Mouse (Mus musculus): ENCODE measurements around the gene Adam21.

The Adam21 gene

DNA sequence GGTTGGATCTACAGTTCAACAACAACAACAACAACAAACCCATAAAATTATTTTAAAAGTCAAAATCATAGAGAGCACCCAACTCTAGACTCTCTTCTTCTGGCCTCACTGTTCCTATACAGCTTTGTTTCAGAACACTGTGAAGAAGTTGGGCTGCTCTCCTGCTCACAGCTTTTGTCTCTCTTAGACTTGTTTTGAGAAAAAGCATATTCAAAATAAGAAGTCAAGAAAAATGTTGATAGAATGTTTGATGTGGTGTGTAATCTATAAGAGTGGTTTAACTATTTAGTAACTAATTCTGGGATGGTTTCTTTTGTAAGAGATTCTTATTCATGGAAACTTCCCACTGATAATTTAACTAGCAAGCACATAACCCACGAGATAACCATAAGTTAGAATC lies at the start of gene Adam21:
Adam21 (minus strand) TSS at position 101 of the 400 bp plus-strand sequence.
- POLR2A ChIA-PET = interaction anchor here in 1 of 4 experiments (0.6 kb wide), 1 partner anchor 430 kb away, joined by 3 read pairs; no protein-coding TSS in a partner anchor

DNA sequence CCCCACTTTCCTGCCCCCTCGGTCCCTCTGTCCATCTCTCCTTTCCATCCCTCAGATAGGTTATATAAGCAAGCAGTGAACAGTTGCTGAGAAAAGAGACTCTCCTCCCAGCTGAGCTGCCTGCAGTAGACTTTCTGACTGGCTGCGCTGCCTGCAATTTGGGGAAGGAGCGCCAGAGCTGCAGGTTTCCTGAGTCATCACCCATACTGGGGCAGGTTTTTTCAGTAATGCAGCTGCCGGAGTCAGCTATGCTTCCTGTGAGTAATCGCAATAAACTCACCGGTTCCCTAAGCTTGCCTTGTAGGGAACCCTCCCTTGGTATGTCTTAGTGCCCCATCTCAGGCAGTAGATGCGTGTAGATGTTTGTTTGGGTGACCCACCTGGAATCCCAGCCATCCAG lies 48.7 kb upstream of the Adam21 start:
- ChIA-PET POLR2A (no interaction called here), CTCF (interaction anchor here in 3 of 4 experiments (1.1 to 1.9 kb wide), 3 partner anchors 171 to 172 kb away, joined by 3 to 6 read pairs (median 5); no protein-coding TSS in a partner anchor)

More for the DNA sequence above, at the start of gene Adam21:
- CTCF ChIA-PET = no interaction called here

DNA sequence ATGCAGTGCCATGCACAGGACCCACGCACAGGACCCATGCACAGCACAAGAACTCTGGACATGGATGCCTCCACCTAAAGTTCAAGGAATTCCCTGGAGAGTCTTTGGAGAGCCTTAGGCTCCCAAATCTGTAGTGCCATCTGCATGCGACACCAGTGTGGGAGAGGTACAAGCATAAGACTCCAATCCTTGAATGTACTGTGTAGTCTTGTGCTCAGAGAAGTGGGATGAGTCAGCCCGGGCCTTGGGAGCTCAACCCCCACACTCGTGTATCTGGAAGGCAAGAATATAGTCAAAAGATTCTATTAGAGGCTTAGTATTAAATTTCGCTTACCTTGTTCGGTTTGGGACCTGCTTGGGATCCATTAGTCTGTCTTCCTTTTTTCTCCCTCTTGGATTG lies 47.5 kb upstream of the Adam21 start:
- ChIA-PET CTCF (interaction anchor here in 1 of 4 experiments (0.9 kb wide), 1 partner anchor 172 kb away, joined by 3 read pairs; no protein-coding TSS in a partner anchor), POLR2A (interaction anchor here in 1 of 4 experiments (1.3 kb wide), 1 partner anchor 15 kb away, joined by 5 read pairs; the partner anchor contains the start of gene Ttc9)

DNA sequence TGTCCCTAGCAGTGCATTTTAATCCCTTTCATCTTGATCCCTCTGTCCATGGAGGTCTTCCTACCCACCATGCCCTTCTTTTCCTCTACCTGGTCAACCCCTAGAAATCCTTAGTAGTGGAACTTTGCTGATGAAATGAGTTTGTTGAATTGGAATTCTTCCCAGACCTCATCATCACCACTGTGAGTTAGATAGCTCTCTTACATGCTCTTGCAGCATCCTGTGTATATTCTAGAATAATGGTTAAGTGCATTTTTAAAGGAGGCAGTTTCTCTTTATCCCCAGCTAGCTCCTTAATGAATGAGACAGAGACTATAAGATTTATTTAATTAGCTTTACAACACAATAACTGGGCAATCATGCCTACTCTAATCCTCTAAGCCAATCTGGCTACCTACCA lies 41.2 kb upstream of the Adam21 start:
- POLR2A ChIA-PET = interaction anchor here in 2 of 4 experiments (1.2 to 1.8 kb wide), 3 partner anchors 15 to 80 kb away, joined by 3 to 8 read pairs (median 5); partner anchors contain the start of gene Med6 (in 2 of the 2)
- CTCF ChIA-PET = interaction anchor here in 1 of 4 experiments (0.6 to 1.2 kb wide), 2 partner anchors 10 to 179 kb away, joined by 3 read pairs; no protein-coding TSS in a partner anchor

- POLR2A ChIA-PET = interaction anchor here in 3 of 4 experiments (1.4 to 1.7 kb wide), 3 partner anchors 10 kb away, joined by 5 to 8 read pairs (median 6); partner anchors contain the start of gene Med6 (in 3 of the 3)
Measured at GRCm38 (mm10) chr12:81604995-81605784, 36.9 kb upstream of the Adam21 start.

DNA sequence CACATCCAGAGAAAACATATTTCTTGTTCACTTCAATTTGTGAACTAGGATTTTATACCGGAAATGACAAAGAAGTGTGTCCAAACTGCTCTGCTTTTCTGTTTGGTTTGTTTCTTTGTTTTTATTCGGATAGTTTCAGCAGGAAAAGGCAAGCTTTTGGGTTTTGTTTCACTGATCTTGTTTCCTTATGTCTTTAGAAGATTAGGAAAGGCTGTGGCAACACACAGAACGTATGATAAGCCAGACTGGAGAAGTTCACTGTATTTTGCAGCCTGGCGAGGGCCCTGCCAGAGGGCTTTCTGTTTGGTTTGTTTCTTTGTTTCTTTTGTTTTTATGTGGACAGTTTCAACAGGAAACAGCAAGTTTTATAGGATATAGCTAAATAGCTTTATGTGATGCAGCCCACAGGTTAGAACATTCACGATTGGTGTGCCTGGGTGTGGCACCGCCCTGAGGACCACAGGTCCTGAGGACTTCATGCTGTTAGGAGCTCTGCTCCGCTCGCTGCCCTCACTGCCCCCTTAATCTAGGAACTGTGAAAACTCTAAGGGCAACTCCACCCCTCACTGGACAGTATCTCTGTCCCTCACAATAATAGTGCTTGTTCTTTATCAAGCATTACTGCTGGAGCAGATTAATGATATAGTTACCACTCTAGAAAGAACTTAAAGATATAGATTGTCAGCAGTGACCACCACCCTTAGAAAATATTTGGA lies 28.4 kb upstream of the Adam21 start:
- CTCF ChIA-PET = interaction anchor here in 1 of 4 experiments (2.7 kb wide), 1 partner anchor 192 kb away, joined by 8 read pairs; no protein-coding TSS in a partner anchor
- POLR2A ChIA-PET = interaction anchor here in 2 of 4 experiments (0.6 to 1.1 kb wide), 3 partner anchors 11 to 34 kb away, joined by 3 to 8 read pairs (median 3); no protein-coding TSS in a partner anchor

More at GRCm38 (mm10) chr12:81604995-81605784, 36.9 kb upstream of the Adam21 start:
- CTCF ChIA-PET = no interaction called here

GRCm38 (mm10) chr12:81594902-81595671 lies 26.8 kb upstream of the Adam21 start, which contains the start of gene Med6:
Gene Med6, minus strand, starts transcription at chr12:81595008.
- ChIA-PET POLR2A (interaction anchor here (0.6 to 2.1 kb wide), 72 partner anchors 9 to 1713 kb away, joined by 3 to 26 read pairs (median 4); partner anchors contain the start of genes Cox16 (in 3 of the 4), Ttc9 (in 3 of the 4), Gm20498 (in 2 of the 4) and Srsf5 (in 2 of the 4)), CTCF (interaction anchor here in 3 of 4 experiments (0.5 to 2.7 kb wide), 4 partner anchors 24 to 214 kb away, joined by 3 to 8 read pairs (median 5); no protein-coding TSS in a partner anchor)

DNA sequence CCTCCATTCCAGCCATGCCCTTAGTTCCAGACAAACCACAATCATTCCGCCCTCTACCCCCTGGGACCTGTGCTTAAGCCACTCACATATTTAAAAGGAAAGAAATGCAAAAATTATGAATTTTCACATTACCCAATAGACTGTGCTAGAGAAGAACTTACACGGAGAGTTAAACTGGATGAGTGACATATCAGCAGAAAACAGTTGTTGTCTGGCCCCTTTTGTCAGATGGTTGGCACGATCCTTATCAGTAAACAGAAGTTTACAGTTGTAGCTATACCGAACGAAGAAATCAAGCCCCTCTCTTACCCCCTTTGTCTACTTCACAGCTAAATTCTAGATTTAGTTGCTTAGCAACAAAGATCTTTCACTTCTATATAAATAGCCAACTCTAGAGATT lies 343 bp downstream of the Adam21 start:
- CTCF ChIA-PET = no interaction called here
- POLR2A ChIA-PET = no interaction called here

GRCm38 (mm10) chr12:81564173-81564572 lies 4.1 kb downstream of the Adam21 start:
- CTCF ChIA-PET = interaction anchor here in 1 of 4 experiments (0.6 kb wide), 1 partner anchor 222 kb away, joined by 4 read pairs; no protein-coding TSS in a partner anchor
- POLR2A ChIA-PET = interaction anchor here in 2 of 4 experiments (0.6 to 2.5 kb wide), 2 partner anchors 30 to 86 kb away, joined by 3 to 7 read pairs; partner anchors contain the start of gene Med6 (in 1 of the 2)

DNA sequence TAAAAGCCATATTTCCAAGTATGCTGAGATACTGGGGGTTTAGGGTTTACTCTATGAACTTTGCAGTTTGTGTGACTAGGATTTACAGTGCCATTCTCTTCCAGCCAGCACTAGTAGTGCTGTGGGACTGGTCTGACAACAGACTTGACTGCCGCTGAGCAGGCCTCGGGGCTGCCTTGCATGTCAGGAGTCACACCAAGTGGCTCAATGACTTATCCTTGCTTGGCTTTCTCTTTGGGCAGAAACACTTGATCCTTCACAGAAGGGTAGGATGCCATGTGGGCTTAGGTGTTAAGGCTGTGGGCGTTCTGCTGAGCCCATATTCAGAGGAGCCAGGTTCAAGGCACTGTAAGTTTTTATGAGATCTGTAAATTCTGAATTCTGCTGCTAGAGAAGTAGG lies 19.0 kb downstream of the Adam21 start:
- ChIA-PET POLR2A (no interaction called here), CTCF (no interaction called here)

DNA sequence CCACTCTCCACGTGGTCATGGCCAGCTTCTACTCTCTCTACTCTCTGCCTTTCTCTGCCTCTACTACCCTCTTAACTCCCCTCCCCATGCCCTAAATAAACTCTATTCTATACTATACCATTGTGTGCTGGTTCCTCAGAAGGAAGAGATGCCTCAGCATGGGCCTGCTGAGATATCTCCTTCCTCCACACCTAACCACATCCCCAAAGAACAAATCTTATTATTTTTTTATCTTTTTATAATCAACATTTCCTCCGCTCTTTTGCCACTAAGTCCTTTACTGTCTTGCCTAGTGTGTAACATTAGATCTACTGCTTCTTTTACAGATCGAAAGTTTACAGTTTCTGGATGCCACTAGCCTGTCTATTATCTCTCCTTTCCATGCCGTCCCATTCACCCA lies 21.1 kb downstream of the Adam21 start:
- CTCF ChIA-PET = no interaction called here

GRCm38 (mm10) chr12:81533029-81533419 lies 35.2 kb downstream of the Adam21 start:
- POLR2A ChIA-PET = interaction anchor here in 3 of 4 experiments (0.6 to 1.9 kb wide), 11 partner anchors 15 to 588 kb away, joined by 3 to 9 read pairs (median 3); partner anchors contain the start of genes Med6 (in 2 of the 3), Cox16 (in 1 of the 3), Slc8a3 (in 1 of the 3) and Srsf5 (in 1 of the 3)

More for the DNA sequence above, 21.1 kb downstream of the Adam21 start:
- POLR2A ChIA-PET = no interaction called here

DNA sequence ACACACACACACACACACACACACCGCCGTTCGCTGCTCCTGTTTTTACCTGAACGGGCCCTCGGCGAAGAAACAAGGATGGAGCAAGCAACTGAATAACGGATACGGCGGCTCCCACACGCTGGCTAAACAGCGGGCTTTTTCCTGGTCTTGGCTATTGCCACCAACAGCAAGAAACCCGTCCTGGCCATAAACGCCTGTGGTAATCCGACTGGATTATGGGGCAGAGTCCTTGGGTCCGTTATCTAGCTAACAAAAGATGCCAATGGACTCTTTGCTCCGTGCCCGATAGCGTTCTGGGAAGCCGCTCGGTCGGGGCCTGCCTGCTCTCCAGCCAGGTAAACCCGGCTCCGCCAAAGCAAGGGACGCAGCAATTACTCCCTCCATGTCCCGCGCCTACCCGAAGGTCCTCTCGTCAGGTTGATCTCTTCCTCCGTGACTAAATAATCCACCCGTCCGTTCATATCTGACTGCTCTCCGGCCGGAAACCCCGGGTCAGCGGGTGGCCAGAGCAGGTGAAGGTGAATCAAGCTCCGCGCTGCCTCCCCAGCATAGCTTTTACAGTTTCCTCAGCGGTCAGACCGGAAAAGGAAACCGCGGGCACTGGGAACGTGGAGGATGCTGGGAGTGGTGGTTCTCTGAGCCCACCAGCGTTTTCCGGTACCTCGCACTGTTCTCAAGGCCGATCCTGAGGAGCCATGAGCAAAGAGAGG lies 35.8 kb downstream of the Adam21 start, which contains the start of the genes Gm20498 and Synj2bp:
Gm20498 (minus strand) TSS at position 590 of the 713 bp plus-strand sequence.
Synj2bp (minus strand) TSS at position 596 of the 713 bp plus-strand sequence.
- ChIA-PET POLR2A (interaction anchor here (0.5 to 1.9 kb wide), 16 partner anchors 14 to 1020 kb away, joined by 3 to 9 read pairs (median 3); partner anchors contain the start of genes Med6 (in 2 of the 4), Srsf5 (in 2 of the 4), Cox16 (in 1 of the 4) and Slc8a3 (in 1 of the 4)), CTCF (interaction anchor here in 1 of 4 experiments (0.9 kb wide), 1 partner anchor 87 kb away, joined by 3 read pairs; no protein-coding TSS in a partner anchor)

More at GRCm38 (mm10) chr12:81533029-81533419, 35.2 kb downstream of the Adam21 start:
- CTCF ChIA-PET = interaction anchor here in 1 of 4 experiments (0.9 kb wide), 1 partner anchor 86 kb away, joined by 3 read pairs; no protein-coding TSS in a partner anchor

GRCm38 (mm10) chr12:81530587-81530986 lies 37.7 kb downstream of the Adam21 start:
- CTCF ChIA-PET = interaction anchor here in 3 of 4 experiments (0.6 to 1.0 kb wide), 3 partner anchors 80 to 258 kb away, joined by 3 to 4 read pairs (median 3); no protein-coding TSS in a partner anchor
- POLR2A ChIA-PET = interaction anchor here (0.6 to 1.4 kb wide), 5 partner anchors 20 to 765 kb away, joined by 3 to 7 read pairs (median 3); no protein-coding TSS in a partner anchor
